Mouse (Mus musculus) liver, postnatal 0 days (tissue): ENCODE data around the gene Fam214b. TPM values are rescaled to one million over a fixed set of nuclear protein-coding genes. Genes with fewer than 3 reads are reported as not detected.

Experiments
- ATAC-seq: fragments of 200-750 bp; cut with Nextera tagmentation; 2 replicates; pipeline ENCODE4 v1.8.0; 2017; ENCODE audit warnings: mild to moderate bottlenecking, moderate library complexity
- DNase-seq: peaks from one replicate; pipeline ENCODE4 v3.0.0-alpha.2; 2016
- H3K27ac ChIP-seq: fragments of 300-500 bp; sonication (generic); 2 replicates; pipeline ENCODE4 v1.5.1; 2014; ENCODE audit warnings: antibody characterized with exemption, moderate library complexity, mild to moderate bottlenecking, low read depth
- H3K27me3 ChIP-seq: fragments of 300-500 bp; sonication (generic); 2 replicates; pipeline ENCODE4 v1.6.1; 2014; ENCODE audit warnings: low read length, control low read depth, mixed read lengths; ENCODE audit not compliant: insufficient read depth
- H3K36me3 ChIP-seq: fragments of 300-500 bp; sonication (generic); replicated peaks from 2 replicates; pipeline ENCODE4 v1.6.1; 2014; ENCODE audit warnings: mild to moderate bottlenecking, control low read depth, low read length, moderate library complexity, mixed read lengths; ENCODE audit not compliant: insufficient read depth
- H3K4me1 ChIP-seq: fragments of 300-500 bp; sonication (generic); 2 replicates; pipeline ENCODE4 v1.6.1; 2014; ENCODE audit warnings: antibody characterized with exemption, mild to moderate bottlenecking, control low read depth; ENCODE audit not compliant: insufficient read depth
- H3K4me2 ChIP-seq: fragments of 300-500 bp; sonication (generic); 2 replicates; pipeline ENCODE4 v1.6.1; 2014; ENCODE audit warnings: low read depth, mild to moderate bottlenecking, low read length, moderate library complexity, mixed read lengths
- H3K4me3 ChIP-seq: fragments of 300-500 bp; sonication (generic); 2 replicates; pipeline ENCODE4 v1.5.1; 2014; ENCODE audit warnings: low read depth, low read length
- H3K9ac ChIP-seq: fragments of 300-500 bp; sonication (generic); replicated peaks from 2 replicates; pipeline ENCODE4 v1.6.1; 2014; ENCODE audit warnings: mild to moderate bottlenecking, moderate library complexity
- H3K9me3 ChIP-seq: fragments of 300-500 bp; sonication (generic); 2 replicates; pipeline ENCODE4 v1.6.1; 2016; ENCODE audit warnings: mild to moderate bottlenecking, control low read depth, low read length, mixed read lengths
- CTCF ChIP-seq: sonication (generic); IDR thresholded peaks from 2 replicates; pipeline ENCODE4 v1.5.1; 2016; ENCODE audit warnings: antibody characterized with exemption, low read depth
- EP300 ChIP-seq: IDR thresholded peaks from 2 replicates; pipeline ENCODE4 v1.6.1; 2016; ENCODE audit warnings: antibody characterized with exemption, low read depth, mild to moderate bottlenecking
- WGBS: fragments of 180-500 bp; shearing (Covaris S2); extraction: QIAGEN DNeasy Blood & Tissue Kit; methylation state at CpG from one replicate; pipeline ENCODE4 v1.1.7; 2014; ENCODE audit not compliant: insufficient replicate concordance; 5-methylcytosine and 5-hydroxymethylcytosine counted together
- polyA plus RNA-seq: library from polyadenylated mRNA; unstranded; fragments of >200 nt; fragmentation: Nextera tagmentation; extraction: Ambion mirVana; gene quantifications from 2 replicates; pipeline ENCODE4 v1.2.1, GENCODE M21; 2015

The Fam214b gene
- 11.3 and 11.7 TPM in 2 replicates for polyA plus RNA-seq

DNA sequence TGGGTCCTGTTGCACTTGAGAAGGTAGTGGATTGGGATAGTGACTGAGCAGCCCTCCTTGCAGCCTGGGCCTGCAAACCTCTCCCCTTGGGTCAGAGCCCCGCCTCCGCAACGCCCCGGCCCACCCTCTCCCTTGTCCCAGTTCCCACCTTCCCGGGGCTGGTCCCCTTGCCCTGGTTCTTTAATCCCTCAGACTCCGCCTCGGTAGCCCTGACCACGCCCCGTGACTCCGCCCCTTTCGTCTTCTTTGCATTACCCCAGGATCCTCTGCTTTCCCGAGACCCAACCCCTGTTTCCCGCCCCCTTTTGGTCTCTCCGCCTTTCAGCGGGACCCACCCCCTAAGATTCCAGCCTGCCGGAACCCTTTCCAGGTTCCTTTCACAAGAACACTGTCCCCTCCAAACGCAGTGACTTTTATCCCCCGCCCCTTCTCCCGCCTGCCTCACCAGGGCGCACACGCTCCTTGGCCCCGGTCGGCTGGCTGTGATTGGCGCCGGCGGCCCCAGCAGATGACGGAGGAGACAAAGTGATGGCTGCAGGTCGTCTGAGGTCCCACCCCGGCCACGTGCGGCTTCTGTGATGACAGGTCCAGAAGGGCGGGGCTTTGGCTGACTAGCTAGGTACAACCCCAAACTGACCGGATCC is at the start of gene Fam214b:
TSS of gene Fam214b (minus strand) at position 562 of the 644 bp plus-strand sequence.
- H3K27ac ChIP-seq: peak within 1 kb of the TSS; percentile 86
- H3K4me1 ChIP-seq: peaks cover 30% of the 10 kb centered on the region
- peak; percentile 97 for DNase-seq
- ATAC-seq: peak; percentile 90
- no peaks in the 10 kb centered on the region for H3K27me3 ChIP-seq
- no peaks in the 10 kb centered on the region for H3K36me3 ChIP-seq
- H3K9me3 ChIP-seq: no peaks in the 10 kb centered on the region
- TF ChIP-seq EP300 (peak; percentile 49), CTCF (no peak)
- peak within 1 kb of the TSS; percentile 55 for H3K4me3 ChIP-seq
- under 1% methylated on average over 33 of the region's 33 CpGs for WGBS
- peak within 1 kb of the TSS; percentile 60 for H3K9ac ChIP-seq
- peak within 1 kb of the TSS; percentile 84 for H3K4me2 ChIP-seq

DNA sequence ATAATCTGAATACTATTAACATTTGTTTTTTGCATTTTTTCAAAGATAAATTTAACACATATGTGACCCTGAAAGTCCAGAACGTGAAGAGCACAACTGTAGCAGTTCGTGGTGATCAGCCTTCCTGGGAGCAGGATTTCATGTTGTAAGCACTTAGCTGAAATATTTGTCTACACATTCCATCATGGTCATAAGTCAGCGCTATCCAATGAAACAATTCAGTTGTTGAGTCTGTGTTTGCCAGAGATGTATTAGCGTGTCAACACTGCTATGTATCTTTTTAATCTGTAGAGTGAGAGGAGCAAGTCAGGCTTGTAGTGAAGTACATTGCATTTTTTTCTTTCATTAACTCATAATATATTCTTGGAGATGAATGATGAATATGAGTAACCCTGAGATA is 45.2 kb upstream of the Fam214b start:
- Histone ChIP-seq H3K9ac (no peak overlapping the region), H3K9me3 (no peaks in the 10 kb centered on the region), H3K36me3 (no peaks in the 10 kb centered on the region), H3K4me2 (no peak overlapping the region), H3K4me1 (no peaks in the 10 kb centered on the region), H3K27me3 (no peaks in the 10 kb centered on the region), H3K27ac (no peak overlapping the region), H3K4me3 (no peak overlapping the region)
- DNase-seq (no peak), ATAC-seq (no peak)
- WGBS: 65% methylated on average over 4 of the region's 4 CpGs
- TF ChIP-seq EP300 (no peak), CTCF (no peak)

DNA sequence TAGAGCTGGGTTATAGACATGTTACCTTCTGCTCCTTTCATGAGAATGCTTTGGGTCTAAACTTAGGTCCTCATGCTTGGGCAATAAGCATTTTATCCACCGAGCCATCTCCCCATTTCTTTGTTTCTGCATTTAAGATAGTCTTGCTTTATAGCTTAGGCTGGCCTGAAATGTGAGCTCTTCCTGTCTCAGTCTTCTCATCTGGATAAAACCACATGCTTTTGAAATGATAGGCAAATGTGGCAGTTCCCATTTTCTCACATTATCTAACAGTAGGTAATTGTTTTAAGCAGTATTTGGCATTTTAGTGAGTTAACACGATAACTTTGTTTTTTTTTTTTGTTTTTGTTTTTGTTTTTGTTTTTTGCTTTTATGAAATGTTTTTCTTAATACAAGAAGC is 43.9 kb upstream of the Fam214b start:
- H3K4me1 ChIP-seq: no peaks in the 10 kb centered on the region
- H3K4me3 ChIP-seq: no peak overlapping the region
- ATAC-seq (no peak), DNase-seq (no peak)
- H3K27ac ChIP-seq: no peak overlapping the region
- no peak overlapping the region for H3K9ac ChIP-seq
- no peaks in the 10 kb centered on the region for H3K36me3 ChIP-seq
- no peak overlapping the region for H3K4me2 ChIP-seq
- H3K27me3 ChIP-seq: no peaks in the 10 kb centered on the region
- TF ChIP-seq CTCF (no peak), EP300 (no peak)
- WGBS: 67% methylated on average over 2 of the region's 2 CpGs
- no peaks in the 10 kb centered on the region for H3K9me3 ChIP-seq

GRCm38 (mm10) chr4:43082458-43082857 is 36.4 kb upstream of the Fam214b start:
- no peaks in the 10 kb centered on the region for H3K4me1 ChIP-seq

DNA sequence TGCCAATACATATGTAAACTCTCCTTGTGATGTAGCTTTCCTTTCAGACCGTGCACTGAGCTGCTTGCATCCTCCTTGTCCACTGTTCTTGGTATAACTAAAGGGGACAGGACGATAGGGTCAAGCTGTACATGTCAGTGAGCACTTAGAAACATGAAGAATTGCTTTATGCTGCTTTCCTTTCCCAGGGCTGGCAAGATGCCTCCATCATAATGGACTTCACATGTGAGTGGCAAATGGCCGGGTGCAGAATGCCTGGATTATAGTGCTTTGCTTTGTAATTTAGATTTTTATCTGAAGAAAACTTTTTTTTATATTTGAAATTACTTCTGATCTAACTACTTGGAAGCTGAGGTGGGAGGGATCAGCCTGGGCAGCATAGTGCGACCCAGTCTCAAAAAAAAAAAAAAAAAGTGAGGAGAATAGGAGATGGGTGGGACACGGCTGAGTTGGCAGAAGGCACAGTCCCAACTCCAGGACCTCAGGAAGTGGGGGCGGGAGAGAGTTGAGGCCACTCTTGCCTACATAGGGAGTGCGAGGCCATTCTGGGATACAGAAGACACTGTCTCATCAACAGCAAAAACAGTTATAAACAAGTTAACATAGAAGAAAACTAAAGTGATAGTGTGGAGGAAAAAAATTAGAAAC is 32.2 kb upstream of the Fam214b start:
- Histone ChIP-seq H3K4me1 (no peaks in the 10 kb centered on the region), H3K36me3 (no peaks in the 10 kb centered on the region), H3K4me3 (no peak overlapping the region), H3K27me3 (no peaks in the 10 kb centered on the region), H3K9me3 (no peaks in the 10 kb centered on the region), H3K4me2 (no peak overlapping the region), H3K27ac (no peak overlapping the region), H3K9ac (no peak overlapping the region)
- no peak for ATAC-seq
- TF ChIP-seq EP300: no peak
- TF ChIP-seq CTCF: no peak
- DNase-seq: no peak
- WGBS: 60% methylated on average over 7 of the region's 7 CpGs

More at GRCm38 (mm10) chr4:43082458-43082857, 36.4 kb upstream of the Fam214b start:
- H3K27ac ChIP-seq: no peak overlapping the region
- no peak for DNase-seq
- H3K36me3 ChIP-seq: no peaks in the 10 kb centered on the region
- no peak for TF ChIP-seq CTCF
- TF ChIP-seq EP300: no peak
- no peak overlapping the region for H3K4me3 ChIP-seq
- 66% methylated on average over 2 of the region's 2 CpGs for WGBS
- H3K9ac ChIP-seq: no peak overlapping the region
- H3K27me3 ChIP-seq: no peaks in the 10 kb centered on the region
- no peak for ATAC-seq
- no peaks in the 10 kb centered on the region for H3K9me3 ChIP-seq
- no peak overlapping the region for H3K4me2 ChIP-seq

DNA sequence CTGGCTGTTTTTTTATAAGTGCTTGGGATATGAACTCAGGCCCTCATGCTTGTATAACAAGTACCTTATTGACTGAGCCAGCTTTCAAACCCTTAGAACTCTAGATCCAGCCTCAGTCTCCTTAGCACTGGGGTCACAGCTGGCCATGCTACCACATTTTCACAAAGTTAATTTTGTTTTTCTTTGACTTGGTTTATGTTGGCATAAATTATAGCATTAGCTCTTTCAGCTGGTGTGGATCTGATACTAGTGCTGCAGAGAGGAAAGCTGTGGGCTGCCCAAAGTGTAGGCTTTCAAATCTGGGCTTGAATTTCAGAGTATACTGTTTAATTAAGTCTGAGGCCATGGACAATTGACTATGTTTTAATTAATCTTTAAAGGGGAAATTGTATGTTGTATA is 28.9 kb upstream of the Fam214b start:
- no peak overlapping the region for H3K9ac ChIP-seq
- H3K36me3 ChIP-seq: no peaks in the 10 kb centered on the region
- H3K4me3 ChIP-seq: no peak overlapping the region
- H3K27ac ChIP-seq: no peak overlapping the region
- no peaks in the 10 kb centered on the region for H3K4me1 ChIP-seq
- DNase-seq: no peak
- no peaks in the 10 kb centered on the region for H3K9me3 ChIP-seq
- TF ChIP-seq EP300: no peak
- no peak for TF ChIP-seq CTCF
- ATAC-seq: no peak
- no peak overlapping the region for H3K4me2 ChIP-seq
- H3K27me3 ChIP-seq: no peaks in the 10 kb centered on the region
